In the genomic region with DNA sequence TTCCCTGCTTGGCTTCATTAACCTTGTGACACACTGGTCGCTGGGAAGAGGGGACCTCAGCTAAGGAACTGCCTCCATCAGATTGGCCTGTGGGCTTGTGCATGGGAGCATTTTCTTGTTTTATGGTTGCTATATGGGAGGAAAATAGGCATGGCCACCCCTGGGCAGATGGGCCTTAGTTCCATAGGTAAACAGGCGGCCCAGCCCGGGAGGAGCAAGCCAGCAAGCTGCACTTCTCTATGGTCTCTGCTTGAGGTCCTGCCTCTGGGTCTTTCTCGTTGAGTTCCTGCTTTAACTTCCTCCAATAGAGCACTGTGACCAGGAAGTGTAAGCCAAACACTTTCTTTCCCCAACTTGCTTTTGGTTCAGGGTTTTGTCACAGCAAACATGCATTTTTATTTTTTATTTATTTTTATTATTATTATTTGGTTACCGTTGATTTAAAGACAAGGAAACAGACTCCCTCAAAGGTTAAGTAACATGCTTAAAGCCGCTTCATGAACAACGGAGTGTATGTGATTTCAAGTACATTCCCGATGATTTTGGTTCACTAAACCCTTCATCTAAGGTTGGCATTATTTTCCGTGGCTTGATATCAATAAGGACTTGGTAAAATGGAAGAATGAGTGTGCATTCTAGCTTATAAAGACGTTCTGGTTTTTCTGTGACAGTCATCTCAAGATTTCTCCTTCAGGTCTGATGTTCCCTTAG, we compare ENCODE assay signal across 8 mouse cellular contexts. TPM values are rescaled to one million over a fixed set of nuclear protein-coding genes. Genes with fewer than 3 reads are reported as not detected.
DNase-seq lines count a peak whose midpoint lies in the region; ATAC-seq and TF ChIP-seq lines count a peak whose summit lies in the region.

No protein-coding gene starts in this region.

- H3K36me3 ChIP-seq in forebrain, postnatal 0 days (ENCODE audit: insufficient read depth), result no peaks in the 10 kb centered on the region
- H3K36me3 ChIP-seq in limb, embryonic 10.5 days, result no peaks in the 10 kb centered on the region
- no peaks in the 10 kb centered on the region for H3K36me3 ChIP-seq in midbrain, embryonic 10.5 days

- H3K4me2 ChIP-seq in forebrain, postnatal 0 days (ENCODE audit: low read depth), result peak overlapping the region; percentile 57

- ATAC-seq in activated CD4-positive, CD25-positive, alpha-beta regulatory T cell, adult 4 months, result peak; percentile 17
- ATAC-seq in forebrain, postnatal 0 days, result peak; percentile 10; the same call in 1 of the 2 replicates

- no peak for DNase-seq in layer of hippocampus, adult 2 months (ENCODE audit: low spot score in 2 of 2)
- no peak for DNase-seq in layer of hippocampus, adult 8-10 months (ENCODE audit: low spot score in 2 of 2)
- DNase-seq in forebrain, postnatal 0 days, result no peak
- DNase-seq in limb, embryonic 10.5 days (ENCODE audit: low spot score), result peak; percentile 47
- no peak for DNase-seq in midbrain, embryonic 10.5 days (ENCODE audit: low spot score)
- peak; percentile 19 to 29 for DNase-seq in thymus, postnatal 10 days (ENCODE audit: low spot score in 2 of 2)
- DNase-seq in frontal cortex, postnatal 36 days (ENCODE audit: low spot score in 2 of 2), result no peak

- no peaks in the 10 kb centered on the region for H3K27me3 ChIP-seq in forebrain, postnatal 0 days (ENCODE audit: insufficient read depth, low read length)
- no peaks in the 10 kb centered on the region for H3K27me3 ChIP-seq in limb, embryonic 10.5 days (ENCODE audit: low read depth, poor library complexity, severe bottlenecking)
- no peaks in the 10 kb centered on the region for H3K27me3 ChIP-seq in midbrain, embryonic 10.5 days (ENCODE audit: low read depth, poor library complexity, severe bottlenecking)

- no peak for TF ChIP-seq CTCF in layer of hippocampus, adult 2 months (conservative IDR thresholded peaks at IDR 0.05)
- TF ChIP-seq CTCF in forebrain, postnatal 0 days (IDR thresholded peaks at IDR 0.05; ENCODE audit: low read depth), result no peak

- H3K4me1 ChIP-seq in forebrain, postnatal 0 days (ENCODE audit: insufficient read depth), result peaks cover 9% of the 10 kb centered on the region
- peaks cover 14% of the 10 kb centered on the region for H3K4me1 ChIP-seq in limb, embryonic 10.5 days
- peaks cover 11% of the 10 kb centered on the region for H3K4me1 ChIP-seq in midbrain, embryonic 10.5 days

- peak overlapping the region; percentile 80 for H3K9ac ChIP-seq in forebrain, postnatal 0 days

- no peaks in the 10 kb centered on the region for H3K9me3 ChIP-seq in forebrain, postnatal 0 days (ENCODE audit: low read length)
- H3K9me3 ChIP-seq in limb, embryonic 10.5 days (replicated peaks), result no peaks in the 10 kb centered on the region
- H3K9me3 ChIP-seq in midbrain, embryonic 10.5 days (replicated peaks), result no peaks in the 10 kb centered on the region

- peak overlapping the region; percentile 92 for H3K27ac ChIP-seq in layer of hippocampus, adult 2 months
- H3K27ac ChIP-seq in forebrain, postnatal 0 days (ENCODE audit: low read depth, low read length), result peak overlapping the region; percentile 42; the same call in 1 of the 2 replicates
- H3K27ac ChIP-seq in limb, embryonic 10.5 days, result peak overlapping the region; percentile 89
- H3K27ac ChIP-seq in midbrain, embryonic 10.5 days (replicated peaks), result peak overlapping the region; percentile 84

- peak overlapping the region; percentile 80 for H3K4me3 ChIP-seq in layer of hippocampus, adult 2 months
- H3K4me3 ChIP-seq in forebrain, postnatal 0 days (ENCODE audit: low read depth, low read length), result peak overlapping the region; percentile 60
- peak overlapping the region; percentile 87 for H3K4me3 ChIP-seq in limb, embryonic 10.5 days
- peak overlapping the region; percentile 67 for H3K4me3 ChIP-seq in midbrain, embryonic 10.5 days

- WGBS in forebrain, postnatal 0 days, result 64% methylated on average over 10 of the region's 10 CpGs
- WGBS in limb, embryonic 10.5 days, result 64% methylated on average over 10 of the region's 10 CpGs
- 61% methylated on average over 10 of the region's 10 CpGs for WGBS in midbrain, embryonic 10.5 days

RNA-seq across cellular contexts. Expression of a gene that starts 0.7 kb away (rescaled TPM):
- 10 to 100 TPM; 26.1 to 27.2 TPM for total RNA-seq in layer of hippocampus, adult 2 months (2021)
- total RNA-seq in layer of hippocampus, adult 8-10 months (2022), result 10 to 100 TPM; 26.4 to 27.8 (median 27.1) TPM
- polyA plus RNA-seq in activated CD4-positive, CD25-positive, alpha-beta regulatory T cell, adult 4 months (2017; shearing (Covaris generic)), result 1 to 10 TPM; 1.8 to 2.6 TPM
- 11.9 and 17.5 TPM in 2 replicates for total RNA-seq in forebrain, postnatal 0 days (2014; rRNA removed)
- 5.4 and 9.0 TPM in 2 replicates for polyA plus RNA-seq in forebrain, postnatal 0 days (2015; fragmentation: Nextera tagmentation; extraction: Ambion mirVana)
- polyA plus RNA-seq in limb, embryonic 10.5 days (2016; fragmentation: Nextera tagmentation; extraction: Ambion mirVana), result 6.4 and 7.3 TPM in 2 replicates
- 9.0 and 12.0 TPM in 2 replicates for polyA plus RNA-seq in midbrain, embryonic 10.5 days (2016; fragmentation: Nextera tagmentation; extraction: Ambion mirVana)

RNA-seq across cellular contexts. Expression of a gene that starts 50.6 kb away (rescaled TPM):
- 1 to 10 TPM; 1.3 to 1.5 TPM for total RNA-seq in layer of hippocampus, adult 2 months (2021)
- total RNA-seq in layer of hippocampus, adult 8-10 months (2022), result 1 to 10 TPM in 2 of 4 experiments, under 1 TPM in 2; 0.47 to 3.0 (median 1.5) TPM
- polyA plus RNA-seq in activated CD4-positive, CD25-positive, alpha-beta regulatory T cell, adult 4 months (2017; shearing (Covaris generic)), result 10 to 100 TPM; 13.8 to 26.3 TPM
- 2.7 and 3.8 TPM in 2 replicates for total RNA-seq in forebrain, postnatal 0 days (2014; rRNA removed)
- 2.0 and 5.9 TPM in 2 replicates for polyA plus RNA-seq in forebrain, postnatal 0 days (2015; fragmentation: Nextera tagmentation; extraction: Ambion mirVana)
- polyA plus RNA-seq in limb, embryonic 10.5 days (2016; fragmentation: Nextera tagmentation; extraction: Ambion mirVana), result 12.7 and 14.3 TPM in 2 replicates
- polyA plus RNA-seq in midbrain, embryonic 10.5 days (2016; fragmentation: Nextera tagmentation; extraction: Ambion mirVana), result 8.5 and 11.5 TPM in 2 replicates

Comparison
In these comparisons a context has a peak if more than half of its experiments do, and no peak if none do; other contexts are left out.
1. DNase-seq: peak in limb, embryonic 10.5 days (single experiment) and thymus, postnatal 10 days (2 of 2); none in layer of hippocampus, adult 2 months (0 of 2), layer of hippocampus, adult 8-10 months (0 of 2), forebrain, postnatal 0 days (single experiment), midbrain, embryonic 10.5 days (single experiment) and frontal cortex, postnatal 36 days (0 of 2).
2. H3K27ac ChIP-seq: peak in every context shown above with its lines; median percentile 92 in layer of hippocampus, adult 2 months; 89 in limb, embryonic 10.5 days; 84 in midbrain, embryonic 10.5 days; 42 in forebrain, postnatal 0 days.
3. Peak in every context shown above with its lines, with median percentiles within 50 percentile points of each other: H3K4me3 ChIP-seq.